Mouse (Mus musculus): ENCODE measurements around the gene Gm10800. TPM values are rescaled to one million over a fixed set of nuclear protein-coding genes. Genes with fewer than 3 reads are reported as not detected.
"Not testable (repeated sequence)": the region's sequence is repeated elsewhere in the genome, so short reads cannot be mapped to it uniquely, and the experiment has no call there.

Gm10800 gene
- total RNA-seq (2014; fragmentation: Nextera tagmentation) (14.9 and 44.9 TPM in 2 replicates), total RNA-seq (2017) (8,747 and 11,592 TPM in 2 replicates), polyA plus RNA-seq (2012) (11.5 and 20.1 TPM in 2 replicates)

GRCm38 (mm10) chr2:98667201-98667600 lies at the start of gene Gm10800:
Gene Gm10800, minus strand, starts transcription at chr2:98667301.
- not testable (repeated sequence) for ATAC-seq (ENCODE audit: extremely low read depth, insufficient number of reproducible peaks, low FRiP score, poor library complexity, severe bottlenecking); H3K27me3 ChIP-seq (ENCODE audit: insufficient read depth, low read length); H3K4me3 ChIP-seq (ENCODE audit: low read depth, low read length); H3K4me1 ChIP-seq (ENCODE audit: insufficient read depth, low read depth, low read length); DNase-seq (ENCODE audit: low spot score); H3K9me3 ChIP-seq (replicated peaks); H3K36me3 ChIP-seq (replicated peaks)

- DNase-seq (ENCODE audit: low spot score) = no peak
- H3K9me3 ChIP-seq (replicated peaks) = no peaks in the 10 kb centered on the region
- H3K4me1 ChIP-seq (ENCODE audit: insufficient read depth, low read depth, low read length) = no peaks in the 10 kb centered on the region
- ATAC-seq (ENCODE audit: extremely low read depth, insufficient number of reproducible peaks, low FRiP score, poor library complexity, severe bottlenecking) = no peak
- H3K36me3 ChIP-seq (replicated peaks) = no peaks in the 10 kb centered on the region
- no peaks in the 10 kb centered on the region for H3K27me3 ChIP-seq (ENCODE audit: insufficient read depth, low read length)
- H3K4me3 ChIP-seq (ENCODE audit: low read depth, low read length) = no peak overlapping the region
- TF ChIP-seq POLR2AphosphoS5 (IDR thresholded peaks at IDR 0.05; ENCODE audit: insufficient replicate concordance, low read depth, low read length) = no peak
Measured at GRCm38 (mm10) chr2:98697533-98697932, 30.4 kb upstream of the Gm10800 start.

- not testable (repeated sequence) for H3K36me3 ChIP-seq (replicated peaks); H3K27me3 ChIP-seq (ENCODE audit: insufficient read depth, low read length); H3K4me1 ChIP-seq (ENCODE audit: insufficient read depth, low read depth, low read length); H3K4me3 ChIP-seq (ENCODE audit: low read depth, low read length); ATAC-seq (ENCODE audit: extremely low read depth, insufficient number of reproducible peaks, low FRiP score, poor library complexity, severe bottlenecking); H3K9me3 ChIP-seq (replicated peaks); DNase-seq (ENCODE audit: low spot score)
Measured at GRCm38 (mm10) chr2:98661937-98662336, 5.2 kb downstream of the Gm10800 start, which contains the start of gene Gm10801. Gene Gm10801, plus strand, starts transcription at chr2:98662237.

Other genes with a start within 250 kb of the Gm10800 start
- gene Gm10801, start 5.1 kb downstream of the Gm10800 start, total RNA-seq (2014; fragmentation: Nextera tagmentation) = 2.5 TPM in 1 of 2 replicates, not detected in the other
- gene Gm10801, start 5.1 kb downstream of the Gm10800 start, total RNA-seq (2017) = 768 and 1,398 TPM in 2 replicates
- 2.1 and 6.5 TPM in 2 replicates for gene Gm10801, start 5.1 kb downstream of the Gm10800 start, polyA plus RNA-seq (2012)

Measured in G1E (cell line).